Mouse (Mus musculus) heart, adult 2 months (tissue): Measurements from ENCODE around the gene Metap1d.
A peak's percentile ranks its signal among the peaks of the same experiment; 100 is the strongest.

Source experiments
- CTCF ChIP-seq: fragments of 200-600 bp; IDR thresholded peaks from 2 replicates; pipeline ENCODE4 v1.8.1; 2022; ENCODE audit warnings: antibody characterized with exemption, mild to moderate bottlenecking, moderate library complexity
- EP300 ChIP-seq: fragments of 200-500 bp; IDR thresholded peaks from 2 replicates; pipeline ENCODE4 v1.6.1; 2011; ENCODE audit warnings: low read depth, low read length, control low read depth; ENCODE audit not compliant: insufficient read depth
- POLR2A ChIP-seq: fragments of 200-500 bp; IDR thresholded peaks from 2 replicates; pipeline ENCODE4 v1.6.1; 2011; ENCODE audit warnings: mild to moderate bottlenecking, low read depth, low read length, control low read depth; ENCODE audit not compliant: insufficient read depth

DNA sequence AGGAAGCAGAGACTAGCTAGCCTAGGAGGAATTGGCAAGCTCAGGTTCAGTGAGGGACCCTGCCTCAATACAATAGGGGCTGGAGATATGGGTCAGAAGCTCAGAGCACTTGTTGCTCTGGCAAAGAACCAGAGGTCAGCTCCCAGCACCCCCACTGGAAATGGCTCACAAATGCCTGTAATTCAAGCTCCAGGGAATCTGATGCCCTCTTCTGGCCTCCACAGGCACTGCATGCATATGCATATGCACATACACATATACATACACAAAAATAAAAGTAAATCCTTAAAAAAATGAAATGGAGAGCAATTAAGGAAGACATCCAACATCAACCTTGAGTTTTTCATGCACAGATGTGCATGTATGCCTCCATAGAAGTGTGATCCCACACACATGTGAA, 24.7 kb downstream of the Metap1d start:
- TF ChIP-seq CTCF = peak; percentile 31
- TF ChIP-seq EP300 = no peak
- no peak for TF ChIP-seq POLR2A
